Mouse (Mus musculus): Measurements from ENCODE around the gene Zkscan14.

DNA sequence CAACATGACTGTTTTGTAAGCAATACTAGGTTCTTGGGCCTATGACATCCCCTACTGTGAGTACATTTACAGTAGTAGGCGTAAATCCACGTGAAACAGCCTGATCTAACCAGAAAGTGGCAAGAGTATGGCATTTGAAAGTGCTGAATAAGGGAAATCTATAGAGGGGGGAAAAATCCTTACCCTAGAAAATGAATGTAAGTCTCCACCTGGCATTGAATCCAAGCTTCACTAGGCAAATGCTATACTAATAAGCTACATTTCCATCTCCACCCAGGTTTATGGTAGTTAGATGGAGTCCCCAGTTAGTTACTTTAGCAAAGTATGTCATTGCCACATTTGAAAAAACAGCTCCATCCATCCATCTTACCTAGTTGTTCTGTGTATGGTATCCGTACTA, 47.9 kb upstream of the Zkscan14 start:
- TF ChIP-seq CTCF (IDR thresholded peaks at IDR 0.05) (no peak), EP300 (IDR thresholded peaks at IDR 0.05) (no peak)
